Mouse (Mus musculus) stomach, postnatal 0 days (tissue): ENCODE data around the gene Sdf2l1.

Experiments used
- CTCF ChIP-seq: IDR thresholded peaks from 2 replicates; pipeline ENCODE4 v1.5.1; 2016; ENCODE audit warnings: antibody characterized with exemption, low read depth, mild to moderate bottlenecking, moderate library complexity
- EP300 ChIP-seq: optimal IDR thresholded peaks from 2 replicates; pipeline ENCODE3; 2016; ENCODE audit warnings: antibody characterized with exemption

GRCm38 (mm10) chr16:17179706-17180105 is 47.5 kb upstream of the Sdf2l1 start:
- TF ChIP-seq CTCF (no peak), EP300 (no peak)
